Mouse (Mus musculus) liver, embryonic 15.5 days (tissue): ENCODE measurements around the gene Cabp7. TPM values are rescaled to one million over a fixed set of nuclear protein-coding genes. Genes with fewer than 3 reads are reported as not detected.

Source experiments
- ATAC-seq: fragments of 200-750 bp; cut with Nextera tagmentation; 2 replicates; pipeline ENCODE4 v1.8.0; 2017; ENCODE audit warnings: moderate number of reproducible peaks, mild to moderate bottlenecking, moderate library complexity; ENCODE audit not compliant: insufficient read depth
- H3K27ac ChIP-seq: fragments of 300-500 bp; sonication (generic); replicated peaks from 2 replicates; pipeline ENCODE4 v1.5.1; 2015; ENCODE audit warnings: mild to moderate bottlenecking, inconsistent platforms
- H3K27me3 ChIP-seq: fragments of 300-500 bp; sonication (generic); 2 replicates; pipeline ENCODE4 v1.6.1; 2015; ENCODE audit warnings: mild to moderate bottlenecking, inconsistent platforms
- H3K36me3 ChIP-seq: fragments of 300-500 bp; sonication (generic); replicated peaks from 2 replicates; pipeline ENCODE4 v1.6.1; 2015; ENCODE audit warnings: moderate library complexity, mild to moderate bottlenecking, inconsistent platforms
- H3K4me1 ChIP-seq: fragments of 300-500 bp; sonication (generic); replicated peaks from 2 replicates; pipeline ENCODE4 v1.6.1; 2015; ENCODE audit warnings: inconsistent platforms
- H3K4me2 ChIP-seq: fragments of 300-500 bp; sonication (generic); 2 replicates; pipeline ENCODE4 v1.6.1; 2015; ENCODE audit warnings: moderate library complexity, mild to moderate bottlenecking, inconsistent platforms
- H3K4me3 ChIP-seq: fragments of 300-500 bp; sonication (generic); replicated peaks from 2 replicates; pipeline ENCODE4 v1.5.1; 2015; ENCODE audit warnings: mild to moderate bottlenecking, inconsistent platforms
- H3K9ac ChIP-seq: fragments of 300-500 bp; sonication (generic); 2 replicates; pipeline ENCODE4 v1.6.1; 2015; ENCODE audit warnings: moderate library complexity, mild to moderate bottlenecking, inconsistent platforms
- H3K9me3 ChIP-seq: fragments of 300-500 bp; sonication (generic); replicated peaks from 2 replicates; pipeline ENCODE4 v1.6.1; 2016; ENCODE audit warnings: inconsistent platforms
- WGBS: fragments of 180-500 bp; shearing (Covaris S2); methylation state at CpG from one replicate; pipeline ENCODE4 v1.1.7; 2015; ENCODE audit warnings: mixed read lengths; ENCODE audit not compliant: insufficient replicate concordance; 5-methylcytosine and 5-hydroxymethylcytosine counted together
- polyA plus RNA-seq: library from polyadenylated mRNA; unstranded; fragments of >200 nt; fragmentation: Nextera tagmentation; extraction: Ambion mirVana; gene quantifications from 2 replicates; pipeline ENCODE4 v1.2.1, GENCODE M21; 2015

The Cabp7 gene
- polyA plus RNA-seq, 1 experiment from 2014 or later, result 0.07 TPM

DNA sequence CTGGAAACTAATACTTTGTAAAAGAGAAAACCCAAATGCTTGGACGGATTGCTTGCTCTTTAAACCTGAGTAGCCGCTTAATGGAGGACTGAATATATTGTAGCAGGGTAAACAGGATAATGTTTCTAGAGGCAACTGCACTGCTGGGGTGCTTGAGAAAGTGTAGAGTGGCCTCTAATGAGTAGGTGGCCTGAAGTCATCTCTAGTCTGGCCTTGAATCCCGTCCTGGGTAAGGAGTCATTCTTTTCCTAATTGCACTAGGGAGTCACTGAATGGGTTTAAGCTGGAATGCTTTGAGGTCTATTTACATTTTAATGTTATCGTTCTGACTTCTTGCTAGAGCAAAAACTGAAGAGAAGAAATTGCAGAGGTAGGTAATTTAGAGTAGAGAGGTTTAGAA, 41.4 kb downstream of the Cabp7 start:
- Histone ChIP-seq H3K27ac (peak overlapping the region; percentile 29), H3K9me3 (no peaks in the 10 kb centered on the region), H3K4me3 (peak overlapping the region; percentile 72), H3K36me3 (peaks cover 20% of the 10 kb centered on the region), H3K9ac (peak overlapping the region; percentile 70), H3K4me1 (peaks cover 34% of the 10 kb centered on the region), H3K27me3 (no peaks in the 10 kb centered on the region), H3K4me2 (peak overlapping the region; percentile 83)
- no peak for ATAC-seq
- WGBS, result 10% methylated on average over 4 of the region's 4 CpGs

DNA sequence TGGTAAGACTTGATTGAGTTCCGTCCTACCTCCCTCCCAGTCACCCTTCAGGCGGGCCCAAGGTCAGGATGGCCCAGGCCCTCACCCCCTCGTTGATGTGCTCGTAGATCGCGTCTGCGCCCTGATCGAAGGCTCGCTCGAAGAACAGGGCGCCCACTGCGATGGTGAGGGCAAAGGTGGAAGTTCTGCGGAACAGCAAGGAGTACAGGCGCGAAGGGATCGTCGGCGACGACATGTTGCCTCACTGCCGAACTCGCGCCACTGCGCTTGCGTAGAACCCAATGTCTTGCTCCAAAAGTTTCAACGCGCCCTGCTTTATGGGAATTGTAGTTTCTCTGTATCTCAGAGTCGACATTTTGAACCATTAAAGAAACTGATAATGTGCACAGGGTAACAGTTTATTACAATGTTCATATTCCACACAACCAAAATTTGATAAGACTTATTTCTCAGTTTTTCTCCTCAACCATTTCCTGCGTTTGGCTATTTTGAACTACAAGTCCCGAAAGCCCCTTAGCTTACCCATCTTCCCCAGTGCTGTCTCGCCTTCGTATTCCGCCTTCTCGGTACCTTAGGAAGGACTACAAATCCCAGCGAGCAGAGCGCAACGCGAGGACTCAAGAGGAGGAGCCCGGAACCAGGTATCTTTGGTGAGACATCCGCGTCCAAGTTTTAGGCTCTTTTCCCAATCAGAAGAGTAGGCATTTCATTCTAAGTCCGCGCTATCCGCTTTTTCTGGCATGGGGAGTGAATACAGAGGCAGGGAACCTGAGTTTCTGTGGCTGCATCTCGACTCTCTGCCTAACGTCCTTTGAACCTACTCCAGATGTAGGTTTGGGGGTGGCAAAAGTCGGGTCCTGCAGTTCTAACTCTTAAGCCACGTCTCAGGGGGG, 42.3 kb downstream of the Cabp7 start, which contains the start of the genes Uqcr10 and Zmat5:
Gene Uqcr10, minus strand, starts transcription at position 271 of the 893 bp plus-strand sequence.
Gene Zmat5, plus strand, starts transcription at position 607 of the 893 bp plus-strand sequence.
- peak within 1 kb of the TSS; percentile 74 for H3K27ac ChIP-seq
- under 1% methylated on average over 47 of the region's 47 CpGs for WGBS
- ATAC-seq, result peak; percentile 98

DNA sequence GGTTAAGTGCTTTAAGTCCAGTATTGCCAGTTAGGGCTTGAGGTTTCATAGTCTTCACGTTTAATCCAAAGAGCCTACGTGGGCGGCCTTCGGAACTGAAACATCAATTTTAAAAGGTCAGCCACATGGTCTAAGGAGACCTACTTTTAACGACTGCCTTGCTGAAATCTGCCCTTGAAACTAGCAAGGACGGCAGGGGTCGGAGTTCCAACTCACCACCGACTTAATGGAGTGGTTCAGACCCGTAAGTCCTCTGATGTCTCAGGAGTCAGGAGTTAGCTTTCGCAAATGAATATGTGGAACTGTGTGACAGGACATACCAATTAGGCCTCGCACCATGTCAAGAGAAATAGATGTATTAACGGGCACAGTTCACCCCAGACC, 42.9 kb downstream of the Cabp7 start:
- Histone ChIP-seq H3K27me3 (no peaks in the 10 kb centered on the region), H3K4me3 (peak overlapping the region; percentile 72), H3K27ac (peak overlapping the region; percentile 74), H3K36me3 (peaks cover 20% of the 10 kb centered on the region), H3K9me3 (no peaks in the 10 kb centered on the region), H3K9ac (peak overlapping the region; percentile 80), H3K4me1 (peaks cover 34% of the 10 kb centered on the region), H3K4me2 (peak overlapping the region; percentile 83)
- no peak for ATAC-seq
- WGBS, result 3% methylated on average over 12 of the region's 12 CpGs

More for the DNA sequence above, 42.3 kb downstream of the Cabp7 start, which contains the start of the genes Uqcr10 and Zmat5:
- H3K4me3 ChIP-seq, result peak within 1 kb of the TSS; percentile 72
- no peaks in the 10 kb centered on the region for H3K9me3 ChIP-seq
- peaks cover 20% of the 10 kb centered on the region for H3K36me3 ChIP-seq
- peak within 1 kb of the TSS; percentile 83 for H3K4me2 ChIP-seq
- H3K4me1 ChIP-seq, result peaks cover 34% of the 10 kb centered on the region
- peak within 1 kb of the TSS; percentile 80 for H3K9ac ChIP-seq
- no peaks in the 10 kb centered on the region for H3K27me3 ChIP-seq

DNA sequence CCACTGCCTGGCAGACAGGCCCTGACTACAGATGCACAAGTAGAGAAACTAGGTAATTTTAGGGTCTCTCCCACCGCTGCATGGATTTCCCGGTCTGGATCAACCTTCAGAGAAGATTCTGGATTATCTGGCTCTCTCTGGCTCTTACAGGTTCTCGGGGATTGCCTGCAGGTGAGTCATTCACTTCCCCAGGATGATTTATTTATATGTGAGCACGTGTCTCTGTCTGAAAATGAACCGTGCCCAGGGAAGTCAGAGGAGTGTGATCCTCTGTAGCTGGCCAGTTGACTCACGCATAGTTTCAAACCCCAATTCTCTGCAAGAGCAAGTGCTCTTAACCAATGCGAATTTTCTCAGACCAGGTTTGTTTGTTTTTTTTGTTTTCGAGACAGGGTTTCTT, 45.9 kb downstream of the Cabp7 start:
- no peaks in the 10 kb centered on the region for H3K27me3 ChIP-seq
- H3K4me1 ChIP-seq, result peaks cover 40% of the 10 kb centered on the region
- H3K27ac ChIP-seq, result no peak overlapping the region
- ATAC-seq, result no peak
- no peak overlapping the region for H3K4me3 ChIP-seq
- H3K4me2 ChIP-seq, result no peak overlapping the region
- H3K9ac ChIP-seq, result no peak overlapping the region
- 81% methylated on average over 8 of the region's 8 CpGs for WGBS
- peaks cover 20% of the 10 kb centered on the region for H3K36me3 ChIP-seq
- no peaks in the 10 kb centered on the region for H3K9me3 ChIP-seq

DNA sequence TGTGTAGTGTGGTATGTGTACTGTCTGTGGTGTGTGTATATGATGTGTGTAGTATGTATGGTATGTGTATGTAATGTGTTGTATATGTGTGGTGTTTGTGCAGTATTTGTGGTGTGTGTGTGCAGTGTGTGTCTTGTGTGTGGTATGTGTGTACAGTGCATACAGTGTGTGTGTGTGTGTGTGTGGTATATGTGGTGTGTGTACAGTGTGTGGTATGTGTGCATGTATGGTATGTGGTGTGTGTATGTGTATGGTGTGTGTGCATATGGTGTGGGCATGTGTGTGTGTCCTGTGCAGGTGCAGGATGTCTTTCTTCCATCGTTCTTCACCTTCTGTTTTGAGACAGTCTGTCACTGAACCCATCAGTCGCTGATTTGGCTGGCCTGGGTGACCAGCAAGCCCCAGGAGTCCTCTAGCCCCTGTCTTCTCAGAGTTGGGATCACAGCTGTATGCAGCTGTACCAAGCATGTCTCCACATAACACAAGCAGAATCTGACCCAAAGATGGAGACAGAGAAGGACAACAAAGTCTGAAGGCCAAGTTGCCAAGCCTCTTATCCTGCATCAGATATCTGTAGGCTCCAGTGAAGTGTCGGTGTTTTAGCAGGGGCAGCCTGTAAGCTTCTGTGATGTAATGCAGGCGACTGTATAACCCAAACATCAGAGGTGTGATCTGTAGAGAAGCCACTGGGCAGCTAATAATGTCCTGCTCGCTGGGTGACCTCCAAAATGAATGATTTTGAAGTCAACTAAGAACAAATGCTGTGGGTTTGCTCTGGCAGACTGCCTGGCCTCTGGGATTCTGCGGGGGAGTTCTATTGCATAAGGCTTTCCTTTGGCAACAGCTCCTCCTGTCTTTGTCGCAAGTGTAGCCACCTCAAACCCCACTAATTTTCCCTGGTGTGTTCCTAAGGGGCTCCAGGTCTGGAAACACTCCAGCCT, 49.3 kb downstream of the Cabp7 start:
- WGBS, result 34% methylated on average over 7 of the region's 7 CpGs
- no peak overlapping the region for H3K4me3 ChIP-seq
- H3K36me3 ChIP-seq, result peaks cover 19% of the 10 kb centered on the region
- peaks cover 22% of the 10 kb centered on the region; the same call in 1 of the 2 replicates for H3K4me1 ChIP-seq
- ATAC-seq, result peak; percentile 51; the same call in 1 of the 2 replicates
- H3K9ac ChIP-seq, result no peak overlapping the region
- H3K9me3 ChIP-seq, result no peaks in the 10 kb centered on the region
- no peak overlapping the region for H3K4me2 ChIP-seq
- no peaks in the 10 kb centered on the region; the same call in 1 of the 2 replicates for H3K27me3 ChIP-seq
- no peak overlapping the region; the same call in 1 of the 2 replicates for H3K27ac ChIP-seq

DNA sequence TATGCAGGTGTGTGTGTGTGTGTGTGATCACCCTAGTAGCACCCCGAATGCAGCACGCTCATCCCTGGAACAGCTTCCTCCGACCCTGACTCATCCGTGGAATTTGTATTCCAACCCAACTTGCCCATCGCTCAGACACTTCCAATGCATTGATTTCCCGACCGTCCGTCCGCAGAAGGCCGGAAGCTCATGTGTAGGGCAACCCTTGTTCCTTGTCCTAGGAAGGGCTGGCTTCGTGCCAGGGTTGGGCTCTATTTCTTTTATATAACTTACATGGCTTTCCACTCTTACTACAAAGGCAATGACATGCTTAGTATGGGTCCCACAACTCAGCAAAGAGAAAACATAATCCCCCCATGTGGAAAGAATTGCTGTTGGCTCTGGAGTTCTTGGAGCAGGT, 54.4 kb downstream of the Cabp7 start:
- H3K9me3 ChIP-seq, result no peaks in the 10 kb centered on the region
- H3K36me3 ChIP-seq, result no peaks in the 10 kb centered on the region
- no peak overlapping the region for H3K9ac ChIP-seq
- no peak overlapping the region for H3K27ac ChIP-seq
- no peak overlapping the region for H3K4me3 ChIP-seq
- WGBS, result 73% methylated on average over 11 of the region's 11 CpGs
- H3K4me1 ChIP-seq, result peaks cover 2% of the 10 kb centered on the region; the same call in 1 of the 2 replicates
- no peaks in the 10 kb centered on the region; the same call in 1 of the 2 replicates for H3K27me3 ChIP-seq
- no peak overlapping the region for H3K4me2 ChIP-seq
- no peak for ATAC-seq

DNA sequence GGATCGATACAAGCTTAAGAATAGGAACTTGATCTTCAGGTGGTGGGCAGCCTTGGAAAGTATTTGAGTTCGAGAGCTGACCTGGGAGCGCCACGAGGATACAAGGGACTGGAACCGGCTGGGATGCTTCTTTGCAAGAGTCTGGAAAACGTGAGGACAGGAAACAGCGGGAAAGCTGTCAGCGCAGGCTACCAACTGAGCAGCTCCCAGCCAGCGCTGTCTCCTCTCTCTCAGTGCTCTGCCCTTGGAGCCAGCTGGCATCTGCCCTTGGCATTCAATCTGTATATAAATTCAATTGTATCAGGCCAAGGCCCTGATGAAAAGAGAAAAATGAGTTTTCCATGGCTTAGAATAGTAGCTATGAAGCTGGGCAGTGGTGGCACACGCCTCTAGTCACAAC, 55.4 kb downstream of the Cabp7 start:
- H3K4me3 ChIP-seq, result no peak overlapping the region
- H3K9ac ChIP-seq, result no peak overlapping the region
- H3K36me3 ChIP-seq, result no peaks in the 10 kb centered on the region
- H3K4me2 ChIP-seq, result no peak overlapping the region
- ATAC-seq, result no peak
- H3K27me3 ChIP-seq, result no peaks in the 10 kb centered on the region; the same call in 1 of the 2 replicates
- 62% methylated on average over 10 of the region's 10 CpGs for WGBS
- H3K9me3 ChIP-seq, result no peaks in the 10 kb centered on the region
- no peak overlapping the region for H3K27ac ChIP-seq
- H3K4me1 ChIP-seq, result no peaks in the 10 kb centered on the region

DNA sequence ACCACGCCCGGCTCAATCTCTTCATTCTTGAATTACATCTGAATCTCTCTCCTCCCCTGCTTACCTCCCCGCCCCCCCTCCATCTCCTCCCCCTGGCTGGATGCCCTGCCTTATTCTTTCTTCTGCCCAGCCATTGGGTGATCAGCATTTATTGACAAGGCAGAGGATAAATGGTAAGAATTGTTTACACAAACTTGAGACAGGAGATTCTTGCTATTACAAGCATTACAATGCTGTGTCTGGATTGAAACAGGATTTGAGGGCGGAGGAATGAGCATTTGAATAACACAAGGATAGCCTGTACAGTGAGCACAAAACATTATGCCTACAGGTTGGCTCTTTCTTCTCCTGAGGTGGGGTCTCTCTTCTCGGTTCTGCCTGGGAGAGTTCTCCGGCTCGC, 56.2 kb downstream of the Cabp7 start:
- Histone ChIP-seq H3K36me3 (no peaks in the 10 kb centered on the region), H3K4me2 (no peak overlapping the region), H3K27me3 (no peaks in the 10 kb centered on the region; the same call in 1 of the 2 replicates), H3K4me3 (no peak overlapping the region), H3K4me1 (no peaks in the 10 kb centered on the region), H3K9ac (no peak overlapping the region), H3K27ac (no peak overlapping the region), H3K9me3 (no peaks in the 10 kb centered on the region)
- WGBS, result 70% methylated on average over 7 of the region's 7 CpGs
- no peak for ATAC-seq

DNA sequence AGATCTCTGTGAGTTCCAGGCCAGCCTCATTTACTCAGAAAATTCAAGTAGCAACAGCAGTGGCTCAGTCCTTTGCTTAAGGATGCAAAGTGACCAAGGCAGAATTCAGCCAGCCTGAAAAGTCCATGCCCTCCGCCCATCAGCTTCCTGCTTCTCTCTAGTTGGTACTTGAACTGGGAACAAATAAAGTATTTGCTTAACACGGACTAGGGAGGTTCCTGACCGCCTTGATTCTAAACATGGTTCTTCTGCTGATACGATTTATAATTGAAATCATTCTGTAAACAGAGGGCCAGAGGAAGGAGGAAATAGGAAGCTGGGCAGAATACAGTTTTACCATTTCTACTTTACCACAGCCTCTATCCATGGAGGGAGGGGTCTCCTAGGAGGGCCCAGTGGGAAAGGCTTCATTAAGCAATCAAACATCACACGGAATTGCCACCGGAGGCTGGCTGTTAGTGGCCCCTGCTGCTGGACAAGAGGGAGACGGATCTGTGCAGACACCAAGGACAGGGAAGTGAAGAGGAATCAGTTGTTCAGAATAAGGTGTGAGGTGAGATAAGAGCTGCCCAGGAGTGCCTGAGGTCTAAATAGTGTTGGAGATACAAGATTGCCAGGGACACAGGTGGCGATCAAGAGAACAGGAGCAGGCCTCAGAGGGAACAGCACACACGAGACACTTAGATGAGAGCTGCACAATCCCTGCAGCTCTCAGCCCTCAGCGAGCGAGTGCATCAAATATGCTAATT, 57.8 kb downstream of the Cabp7 start:
- Histone ChIP-seq H3K27me3 (no peaks in the 10 kb centered on the region; the same call in 1 of the 2 replicates), H3K9me3 (no peaks in the 10 kb centered on the region), H3K36me3 (no peaks in the 10 kb centered on the region), H3K27ac (no peak overlapping the region), H3K4me3 (no peak overlapping the region), H3K4me1 (no peaks in the 10 kb centered on the region), H3K9ac (no peak overlapping the region), H3K4me2 (no peak overlapping the region)
- no peak for ATAC-seq
- 42% methylated on average over 11 of the region's 11 CpGs for WGBS

DNA sequence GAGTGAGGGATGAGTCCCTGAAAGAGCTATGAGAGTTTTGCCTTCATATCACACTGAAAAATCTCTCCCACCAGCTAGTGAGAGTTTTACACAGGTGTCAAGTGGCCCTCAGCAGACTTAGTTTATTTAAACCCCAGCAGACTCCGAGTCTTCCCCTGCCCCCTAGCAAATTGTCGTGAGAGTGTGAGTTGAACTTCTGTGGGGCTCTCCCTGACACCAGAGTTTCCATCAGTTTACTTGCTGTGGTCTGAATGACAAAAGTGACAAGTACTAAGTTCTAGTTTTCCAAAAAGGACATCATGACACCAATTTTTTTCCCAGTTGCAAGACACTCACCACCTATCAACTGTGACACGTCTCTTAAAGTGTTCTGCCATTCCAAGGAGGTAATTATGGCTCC, 58.7 kb downstream of the Cabp7 start:
- H3K4me2 ChIP-seq, result no peak overlapping the region
- H3K36me3 ChIP-seq, result peaks cover 8% of the 10 kb centered on the region
- H3K27ac ChIP-seq, result no peak overlapping the region
- ATAC-seq, result no peak
- no peaks in the 10 kb centered on the region; the same call in 1 of the 2 replicates for H3K27me3 ChIP-seq
- H3K9me3 ChIP-seq, result no peaks in the 10 kb centered on the region
- H3K4me1 ChIP-seq, result no peaks in the 10 kb centered on the region
- 50% methylated on average over 3 of the region's 3 CpGs for WGBS
- H3K4me3 ChIP-seq, result no peak overlapping the region
- H3K9ac ChIP-seq, result no peak overlapping the region
